Mouse (Mus musculus) heart, postnatal 4 days (tissue): ENCODE measurements at regions not wholly inside any gene's neighbourhood (a gene's known extent, or its start where the extent isn't known, plus 50 kb on each side); places are given as distances from the start of the nearest gene placed in this dataset.

Source experiments
- DNase-seq: peaks from one replicate; pipeline ENCODE4 v3.0.0; 2021

GRCm38 (mm10) chr6:81323690-81324089, 599.8 kb upstream of the Gcfc2 start:
- DNase-seq, result no peak

- no peak for DNase-seq
These were observed 559.4 kb upstream of the Gcfc2 start for GRCm38 (mm10) chr6:81363969-81364529.

GRCm38 (mm10) chr6:81388484-81388883, 535.0 kb upstream of the Gcfc2 start:
- DNase-seq, result no peak

- DNase-seq, result no peak
These were observed 520.3 kb upstream of the Gcfc2 start for GRCm38 (mm10) chr6:81403122-81403521.

- no peak for DNase-seq
These were observed 509.9 kb upstream of the Gcfc2 start for GRCm38 (mm10) chr6:81413611-81414010.

GRCm38 (mm10) chr6:81434745-81435144, 488.7 kb upstream of the Gcfc2 start:
- DNase-seq, result no peak

GRCm38 (mm10) chr6:81438951-81439722, 484.3 kb upstream of the Gcfc2 start:
- no peak for DNase-seq

- DNase-seq, result no peak
These were observed 482.1 kb upstream of the Gcfc2 start for GRCm38 (mm10) chr6:81441396-81441795.

GRCm38 (mm10) chr6:81446019-81446800, 477.3 kb upstream of the Gcfc2 start:
- DNase-seq, result no peak

GRCm38 (mm10) chr6:81447701-81448100, 475.8 kb upstream of the Gcfc2 start:
- no peak for DNase-seq

GRCm38 (mm10) chr6:81448366-81448765, 475.1 kb upstream of the Gcfc2 start:
- no peak for DNase-seq

GRCm38 (mm10) chr6:81461095-81461494, 462.4 kb upstream of the Gcfc2 start:
- no peak for DNase-seq

- no peak for DNase-seq
These were observed 459.0 kb upstream of the Gcfc2 start for GRCm38 (mm10) chr6:81464442-81464841.

- DNase-seq, result no peak
These were observed 456.9 kb upstream of the Gcfc2 start for GRCm38 (mm10) chr6:81466536-81466935.

- no peak for DNase-seq
These were observed 452.0 kb upstream of the Gcfc2 start for GRCm38 (mm10) chr6:81471340-81471955.

- no peak for DNase-seq
These were observed 451.0 kb upstream of the Gcfc2 start for GRCm38 (mm10) chr6:81472506-81472905.

- no peak for DNase-seq
These were observed 448.7 kb upstream of the Gcfc2 start for GRCm38 (mm10) chr6:81474786-81475185.

- no peak for DNase-seq
These were observed 436.5 kb upstream of the Gcfc2 start for GRCm38 (mm10) chr6:81487006-81487405.

- no peak for DNase-seq
These were observed 427.2 kb upstream of the Gcfc2 start for GRCm38 (mm10) chr6:81496239-81496638.

- DNase-seq, result no peak
These were observed 406.3 kb upstream of the Gcfc2 start for GRCm38 (mm10) chr6:81517185-81517584.

- DNase-seq, result no peak
These were observed 361.2 kb upstream of the Gcfc2 start for GRCm38 (mm10) chr6:81562260-81562659.

- DNase-seq, result no peak
These were observed 360.3 kb upstream of the Gcfc2 start for GRCm38 (mm10) chr6:81563192-81563591.

- no peak for DNase-seq
These were observed 359.2 kb upstream of the Gcfc2 start for GRCm38 (mm10) chr6:81564295-81564694.
